Mouse (Mus musculus): ENCODE measurements around the gene Slc28a3.

- TF ChIP-seq CTCF (IDR thresholded peaks at IDR 0.05; ENCODE audit: low read depth, low read length) = no peak
- no peak for TF ChIP-seq POLR2A (IDR thresholded peaks at IDR 0.05; ENCODE audit: borderline replicate concordance, low read depth, low read length)
Measured at GRCm38 (mm10) chr13:58537232-58537915, 73.3 kb downstream of the Slc28a3 start.
